Mouse (Mus musculus): Measurements from ENCODE around the gene Ncf2.

- TF ChIP-seq CTCF (IDR thresholded peaks at IDR 0.05; ENCODE audit: control insufficient read depth, insufficient read depth, low read length) (no peak), POLR2A (IDR thresholded peaks at IDR 0.05; ENCODE audit: borderline replicate concordance, control insufficient read depth, low read depth, low read length) (no peak)
Observed at GRCm38 (mm10) chr1:152796683-152797263, 3.2 kb upstream of the Ncf2 start.

Data from bone marrow, adult 2 months (tissue).